Mouse (Mus musculus) stomach, embryonic 15.5 days (tissue): ENCODE results near the gene Tcf15. TPM values are rescaled to one million over a fixed set of nuclear protein-coding genes. Genes with fewer than 3 reads are reported as not detected.

Experiments
- ATAC-seq: fragments of 200-750 bp; cut with Nextera tagmentation; 2 replicates; pipeline ENCODE4 v1.8.0; 2017; ENCODE audit warnings: low read depth, moderate number of reproducible peaks, moderate TSS enrichment; ENCODE audit not compliant: insufficient read depth, low FRiP score
- H3K27ac ChIP-seq: fragments of 300-500 bp; sonication (generic); 2 replicates; pipeline ENCODE4 v1.5.1; 2015; ENCODE audit warnings: mild to moderate bottlenecking, inconsistent platforms
- H3K27me3 ChIP-seq: fragments of 300-500 bp; sonication (generic); replicated peaks from 2 replicates; pipeline ENCODE4 v1.6.1; 2015; ENCODE audit warnings: inconsistent platforms
- H3K36me3 ChIP-seq: fragments of 300-500 bp; sonication (generic); 2 replicates; pipeline ENCODE4 v1.6.1; 2015; ENCODE audit warnings: inconsistent platforms
- H3K4me1 ChIP-seq: fragments of 300-500 bp; sonication (generic); 2 replicates; pipeline ENCODE4 v1.6.1; 2015; ENCODE audit warnings: inconsistent platforms
- H3K4me2 ChIP-seq: fragments of 300-500 bp; sonication (generic); 2 replicates; pipeline ENCODE4 v1.6.1; 2015; ENCODE audit warnings: mild to moderate bottlenecking, inconsistent platforms
- H3K4me3 ChIP-seq: fragments of 300-500 bp; sonication (generic); replicated peaks from 2 replicates; pipeline ENCODE4 v1.5.1; 2015; ENCODE audit warnings: inconsistent platforms
- H3K9ac ChIP-seq: fragments of 300-500 bp; sonication (generic); 2 replicates; pipeline ENCODE4 v1.6.1; 2015; ENCODE audit warnings: inconsistent platforms
- H3K9me3 ChIP-seq: fragments of 300-500 bp; sonication (generic); 2 replicates; pipeline ENCODE4 v1.6.1; 2016; ENCODE audit warnings: inconsistent platforms
- WGBS: fragments of 180-500 bp; shearing (Covaris S2); methylation state at CpG from one replicate; pipeline ENCODE4 v1.1.7; 2015; 5-methylcytosine and 5-hydroxymethylcytosine counted together
- polyA plus RNA-seq: library from polyadenylated mRNA; unstranded; fragments of >200 nt; fragmentation: Nextera tagmentation; extraction: Ambion mirVana; gene quantifications from 2 replicates; pipeline ENCODE4 v1.2.1, GENCODE M21; 2015

The Tcf15 gene
- polyA plus RNA-seq, 1 experiment from 2014 or later = 8.2 TPM

- H3K36me3 ChIP-seq = no peaks in the 10 kb centered on the region
- no peak overlapping the region for H3K27ac ChIP-seq
- H3K4me3 ChIP-seq = no peak overlapping the region; the same call in 1 of the 2 replicates
- H3K4me1 ChIP-seq = 0 out of 2 replicates have a peak, but pooled peaks cover 8% of the 10 kb centered on the region
- H3K9me3 ChIP-seq = no peaks in the 10 kb centered on the region
- no peaks in the 10 kb centered on the region for H3K27me3 ChIP-seq
- WGBS = 18% methylated on average over 24 of the region's 24 CpGs
- peak; percentile 67 for ATAC-seq
- peak overlapping the region; percentile 36 for H3K4me2 ChIP-seq
- H3K9ac ChIP-seq = no peak overlapping the region
Observed at GRCm38 (mm10) chr2:152177162-152177805, 33.9 kb downstream of the Tcf15 start.

- Histone ChIP-seq H3K27ac (no peak overlapping the region), H3K27me3 (no peaks in the 10 kb centered on the region), H3K36me3 (no peaks in the 10 kb centered on the region), H3K9ac (no peak overlapping the region), H3K4me1 (0 out of 2 replicates have a peak, but pooled peaks cover 8% of the 10 kb centered on the region), H3K4me2 (no peak overlapping the region), H3K4me3 (no peak overlapping the region), H3K9me3 (no peaks in the 10 kb centered on the region)
- ATAC-seq = no peak
- 73% methylated on average over 6 of the region's 6 CpGs for WGBS
Observed at GRCm38 (mm10) chr2:152177806-152178170, 34.4 kb downstream of the Tcf15 start.

- ATAC-seq = no peak
- Histone ChIP-seq H3K27ac (no peak overlapping the region), H3K27me3 (no peaks in the 10 kb centered on the region), H3K9ac (no peak overlapping the region), H3K9me3 (no peaks in the 10 kb centered on the region), H3K4me1 (0 out of 2 replicates have a peak, but pooled peaks cover 8% of the 10 kb centered on the region), H3K36me3 (no peaks in the 10 kb centered on the region), H3K4me2 (no peak overlapping the region), H3K4me3 (no peak overlapping the region)
- 85% methylated on average over 3 of the region's 3 CpGs for WGBS
Observed at GRCm38 (mm10) chr2:152178345-152178744, 35.0 kb downstream of the Tcf15 start.

GRCm38 (mm10) chr2:152179301-152179700 is 35.9 kb downstream of the Tcf15 start:
- H3K4me1 ChIP-seq = 0 out of 2 replicates have a peak, but pooled peaks cover 8% of the 10 kb centered on the region
- H3K4me2 ChIP-seq = no peak overlapping the region
- 64% methylated on average over 2 of the region's 2 CpGs for WGBS
- no peaks in the 10 kb centered on the region for H3K9me3 ChIP-seq
- no peak overlapping the region for H3K9ac ChIP-seq
- no peaks in the 10 kb centered on the region for H3K36me3 ChIP-seq
- no peak overlapping the region for H3K4me3 ChIP-seq
- ATAC-seq = no peak
- no peaks in the 10 kb centered on the region for H3K27me3 ChIP-seq
- H3K27ac ChIP-seq = no peak overlapping the region

- Histone ChIP-seq H3K4me2 (no peak overlapping the region), H3K27ac (no peak overlapping the region), H3K4me3 (no peak overlapping the region), H3K4me1 (0 out of 2 replicates have a peak, but pooled peaks cover 8% of the 10 kb centered on the region), H3K9ac (no peak overlapping the region), H3K9me3 (no peaks in the 10 kb centered on the region), H3K36me3 (no peaks in the 10 kb centered on the region), H3K27me3 (no peaks in the 10 kb centered on the region)
- 51% methylated on average over 6 of the region's 6 CpGs for WGBS
- ATAC-seq = peak; percentile 39; the same call in 1 of the 2 replicates
Observed at GRCm38 (mm10) chr2:152180323-152180722, 37.0 kb downstream of the Tcf15 start.

- no peak overlapping the region for H3K27ac ChIP-seq
- no peaks in the 10 kb centered on the region for H3K36me3 ChIP-seq
- no peak overlapping the region for H3K4me2 ChIP-seq
- H3K4me3 ChIP-seq = no peak overlapping the region
- no peak for ATAC-seq
- no peaks in the 10 kb centered on the region for H3K9me3 ChIP-seq
- 80% methylated on average over 5 of the region's 5 CpGs for WGBS
- no peaks in the 10 kb centered on the region for H3K4me1 ChIP-seq
- no peaks in the 10 kb centered on the region for H3K27me3 ChIP-seq
- H3K9ac ChIP-seq = no peak overlapping the region
Observed at GRCm38 (mm10) chr2:152187132-152187531, 43.8 kb downstream of the Tcf15 start.

- Histone ChIP-seq H3K4me2 (no peak overlapping the region), H3K4me3 (no peak overlapping the region), H3K9me3 (no peaks in the 10 kb centered on the region), H3K36me3 (no peaks in the 10 kb centered on the region), H3K27ac (no peak overlapping the region), H3K4me1 (no peaks in the 10 kb centered on the region), H3K27me3 (no peaks in the 10 kb centered on the region), H3K9ac (no peak overlapping the region)
- WGBS = 55% methylated on average over 7 of the region's 7 CpGs
- ATAC-seq = peak; percentile 27; the same call in 1 of the 2 replicates
Observed at GRCm38 (mm10) chr2:152189213-152189612, 45.9 kb downstream of the Tcf15 start.

- Histone ChIP-seq H3K4me2 (no peak overlapping the region), H3K9ac (no peak overlapping the region), H3K4me3 (no peak overlapping the region), H3K27ac (no peak overlapping the region), H3K9me3 (no peaks in the 10 kb centered on the region), H3K36me3 (no peaks in the 10 kb centered on the region), H3K4me1 (no peaks in the 10 kb centered on the region), H3K27me3 (no peaks in the 10 kb centered on the region)
- no peak; the same call in 1 of the 2 replicates for ATAC-seq
- WGBS = 77% methylated on average over 9 of the region's 9 CpGs
Observed at GRCm38 (mm10) chr2:152189640-152190039, 46.3 kb downstream of the Tcf15 start.

- H3K4me1 ChIP-seq = no peaks in the 10 kb centered on the region
- 62% methylated on average over 7 of the region's 7 CpGs for WGBS
- no peak overlapping the region for H3K4me2 ChIP-seq
- H3K27ac ChIP-seq = no peak overlapping the region
- H3K9me3 ChIP-seq = no peaks in the 10 kb centered on the region
- H3K9ac ChIP-seq = no peak overlapping the region
- no peak for ATAC-seq
- no peaks in the 10 kb centered on the region for H3K36me3 ChIP-seq
- H3K27me3 ChIP-seq = no peaks in the 10 kb centered on the region
- H3K4me3 ChIP-seq = no peak overlapping the region
Observed at GRCm38 (mm10) chr2:152190161-152190560, 46.8 kb downstream of the Tcf15 start.

- Histone ChIP-seq H3K9me3 (no peaks in the 10 kb centered on the region), H3K4me3 (no peak overlapping the region), H3K4me1 (no peaks in the 10 kb centered on the region), H3K36me3 (no peaks in the 10 kb centered on the region), H3K27ac (no peak overlapping the region), H3K27me3 (no peaks in the 10 kb centered on the region), H3K4me2 (no peak overlapping the region), H3K9ac (no peak overlapping the region)
- ATAC-seq = no peak
- WGBS = 65% methylated on average over 13 of the region's 13 CpGs
Observed at GRCm38 (mm10) chr2:152192591-152193345, 49.4 kb downstream of the Tcf15 start.

GRCm38 (mm10) chr2:152193346-152193710 is 50.0 kb downstream of the Tcf15 start:
- Histone ChIP-seq H3K4me3 (no peak overlapping the region), H3K27me3 (no peaks in the 10 kb centered on the region), H3K4me2 (no peak overlapping the region), H3K27ac (no peak overlapping the region), H3K4me1 (no peaks in the 10 kb centered on the region), H3K9me3 (no peaks in the 10 kb centered on the region), H3K9ac (no peak overlapping the region), H3K36me3 (no peaks in the 10 kb centered on the region)
- WGBS = 71% methylated on average over 7 of the region's 7 CpGs
- no peak for ATAC-seq

- Histone ChIP-seq H3K4me3 (no peak overlapping the region), H3K4me1 (no peaks in the 10 kb centered on the region), H3K9ac (no peak overlapping the region), H3K27me3 (no peaks in the 10 kb centered on the region), H3K9me3 (no peaks in the 10 kb centered on the region), H3K4me2 (no peak overlapping the region), H3K27ac (no peak overlapping the region), H3K36me3 (no peaks in the 10 kb centered on the region)
- no peak for ATAC-seq
- 85% methylated on average over 2 of the region's 2 CpGs for WGBS
Observed at GRCm38 (mm10) chr2:152194586-152194985, 51.2 kb downstream of the Tcf15 start.
